Mouse (Mus musculus): ENCODE results near the gene Snrnp40. TPM values are rescaled to one million over a fixed set of nuclear protein-coding genes. Genes with fewer than 3 reads are reported as not detected.

Snrnp40 gene
- polyA plus RNA-seq, 1 experiment from 2014 or later, result 233 TPM

DNA sequence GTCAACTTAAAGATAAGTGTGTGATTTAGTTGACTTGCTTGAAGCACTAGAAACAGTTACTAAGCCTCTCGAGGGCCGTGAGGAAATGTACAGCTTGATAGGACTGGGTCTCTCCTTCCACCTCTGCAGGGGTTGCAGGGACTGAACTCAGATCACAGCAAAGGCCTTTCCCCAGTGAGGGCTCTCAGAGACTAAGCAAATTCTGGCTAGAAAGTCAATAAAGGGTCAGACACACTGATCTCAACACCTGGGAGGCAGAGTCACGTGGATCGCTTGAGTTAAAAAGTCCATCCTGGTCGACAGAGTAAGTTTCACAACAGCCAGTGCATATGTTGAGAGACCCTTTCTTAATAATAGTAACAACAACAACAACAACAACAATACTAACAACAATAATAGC, 24.1 kb upstream of the Snrnp40 start:
- no peak overlapping the region for H3K27ac ChIP-seq
- peaks cover 63% of the 10 kb centered on the region for H3K36me3 ChIP-seq (replicated peaks)
- DNase-seq (ENCODE audit: extremely low spot score, low spot score), result no peak
- no peaks in the 10 kb centered on the region for H3K27me3 ChIP-seq (ENCODE audit: poor library complexity, severe bottlenecking)
- H3K9me3 ChIP-seq, result no peaks in the 10 kb centered on the region
- no peaks in the 10 kb centered on the region for H3K4me1 ChIP-seq
- 92% methylated on average over 5 of the region's 5 CpGs for WGBS
- H3K4me3 ChIP-seq, result no peak overlapping the region

DNA sequence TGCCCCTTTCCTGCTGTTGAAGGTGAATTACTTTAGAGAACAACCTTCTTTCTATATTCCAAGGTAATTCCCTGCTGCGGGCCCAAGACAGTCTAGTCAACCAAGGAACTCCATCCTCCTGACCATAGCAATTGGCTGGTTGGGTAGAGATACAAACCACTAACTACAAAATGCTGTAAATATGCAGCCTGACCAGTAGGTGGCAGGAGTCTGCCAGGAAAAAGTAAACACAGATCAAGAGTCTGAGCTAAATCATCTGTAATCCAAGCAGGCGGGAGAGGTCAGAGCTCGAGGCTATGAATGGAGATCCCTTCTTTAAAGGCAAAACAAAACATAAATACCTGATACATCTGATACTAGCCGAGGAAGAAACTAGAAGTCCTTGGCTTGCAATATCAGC, 18.2 kb upstream of the Snrnp40 start:
- Histone ChIP-seq H3K4me1 (no peaks in the 10 kb centered on the region), H3K4me3 (no peak overlapping the region), H3K9me3 (no peaks in the 10 kb centered on the region), H3K36me3 (replicated peaks) (peaks cover 56% of the 10 kb centered on the region), H3K27ac (no peak overlapping the region), H3K27me3 (ENCODE audit: poor library complexity, severe bottlenecking) (no peaks in the 10 kb centered on the region)
- 34% methylated on average over 4 of the region's 4 CpGs for WGBS
- peak; percentile 46 for DNase-seq (ENCODE audit: extremely low spot score, low spot score)

DNA sequence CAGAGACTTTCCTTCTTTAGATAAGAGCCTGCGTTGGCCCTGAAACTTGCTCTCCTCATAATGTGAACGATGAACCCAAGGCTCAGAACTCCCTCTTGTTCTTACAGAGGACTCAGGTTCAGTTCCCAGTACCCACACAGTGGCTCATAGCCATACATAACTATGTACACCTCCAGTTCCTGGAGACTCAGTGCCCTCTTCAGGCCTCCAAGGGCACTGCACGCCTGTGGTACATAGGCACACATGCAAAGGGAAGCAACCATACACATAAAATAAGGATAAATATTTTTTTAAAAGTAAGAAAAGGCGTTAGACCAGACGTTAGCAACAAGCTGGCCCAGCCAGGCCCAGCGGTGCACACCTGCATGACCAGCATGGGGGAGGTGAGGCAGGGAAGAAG, 10.3 kb upstream of the Snrnp40 start:
- no peaks in the 10 kb centered on the region for H3K9me3 ChIP-seq
- no peaks in the 10 kb centered on the region for H3K27me3 ChIP-seq (ENCODE audit: poor library complexity, severe bottlenecking)
- no peak overlapping the region for H3K4me3 ChIP-seq
- DNase-seq (ENCODE audit: extremely low spot score, low spot score), result no peak
- H3K27ac ChIP-seq, result no peak overlapping the region
- WGBS, result 95% methylated on average over 6 of the region's 6 CpGs
- peaks cover 86% of the 10 kb centered on the region for H3K36me3 ChIP-seq (replicated peaks)
- H3K4me1 ChIP-seq, result no peaks in the 10 kb centered on the region

DNA sequence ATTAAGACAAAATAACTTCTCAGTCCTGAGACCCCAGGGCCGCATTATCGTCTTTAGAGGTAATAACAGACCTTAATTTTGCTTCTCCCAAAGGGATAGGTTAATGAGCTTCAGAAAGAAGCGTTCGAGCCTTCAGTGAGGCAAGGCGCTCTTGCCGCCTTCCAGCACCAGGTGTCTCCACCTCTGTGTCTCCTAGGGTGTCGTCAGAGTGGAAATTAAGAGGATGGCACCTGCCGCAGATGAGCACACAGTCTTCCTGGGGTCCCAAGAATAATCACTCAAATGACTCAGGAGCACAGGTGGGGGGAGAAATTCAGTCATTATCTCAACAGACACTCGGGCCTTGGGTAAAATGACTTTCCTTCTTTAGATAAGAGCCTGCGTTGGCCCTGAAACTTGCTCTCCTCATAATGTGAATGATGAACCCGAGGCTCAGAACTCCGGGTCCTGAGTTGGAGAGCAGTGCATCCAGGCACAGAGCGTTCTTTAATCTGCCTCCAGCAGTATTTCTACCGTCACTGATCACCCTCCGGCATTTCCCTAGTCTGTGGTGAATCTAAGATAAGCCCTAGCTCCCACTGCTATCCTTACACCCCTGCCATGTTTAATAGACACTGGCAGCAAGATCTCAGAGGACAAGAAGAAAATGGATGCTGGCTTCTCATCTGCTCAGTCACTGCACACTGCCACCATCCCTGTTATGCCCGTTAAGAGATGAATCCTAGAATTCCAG, 9.1 kb upstream of the Snrnp40 start:
- no peaks in the 10 kb centered on the region for H3K9me3 ChIP-seq
- no peaks in the 10 kb centered on the region for H3K27me3 ChIP-seq (ENCODE audit: poor library complexity, severe bottlenecking)
- no peak for DNase-seq (ENCODE audit: extremely low spot score, low spot score)
- H3K36me3 ChIP-seq (replicated peaks), result peaks cover 81% of the 10 kb centered on the region
- WGBS, result 89% methylated on average over 16 of the region's 16 CpGs
- no peaks in the 10 kb centered on the region for H3K4me1 ChIP-seq
- H3K4me3 ChIP-seq, result no peak overlapping the region
- H3K27ac ChIP-seq, result no peak overlapping the region

DNA sequence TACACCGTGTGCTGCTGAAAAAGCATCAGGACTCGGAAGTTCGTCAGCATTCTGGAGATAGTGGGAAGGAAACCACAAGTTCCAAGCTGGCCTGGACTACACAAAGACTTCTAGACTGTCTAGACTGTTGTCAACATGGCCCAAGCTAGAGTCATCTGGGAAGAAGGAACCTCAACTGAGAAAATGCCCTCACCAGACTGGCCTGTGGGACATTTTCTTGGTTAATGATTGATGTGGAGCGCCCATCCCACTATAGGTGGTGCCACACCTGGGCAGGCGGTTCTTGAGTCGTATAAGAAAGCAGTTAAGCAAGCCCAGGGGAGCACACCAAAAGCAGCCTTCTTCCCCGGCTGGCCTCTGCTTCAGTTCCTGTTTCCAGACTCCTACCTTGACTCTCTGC, 7.3 kb upstream of the Snrnp40 start:
- WGBS, result 94% methylated on average over 7 of the region's 7 CpGs
- Histone ChIP-seq H3K27ac (no peak overlapping the region), H3K9me3 (no peaks in the 10 kb centered on the region), H3K36me3 (replicated peaks) (peaks cover 83% of the 10 kb centered on the region), H3K4me1 (no peaks in the 10 kb centered on the region), H3K27me3 (ENCODE audit: poor library complexity, severe bottlenecking) (no peaks in the 10 kb centered on the region), H3K4me3 (no peak overlapping the region)
- DNase-seq (ENCODE audit: extremely low spot score, low spot score), result no peak

DNA sequence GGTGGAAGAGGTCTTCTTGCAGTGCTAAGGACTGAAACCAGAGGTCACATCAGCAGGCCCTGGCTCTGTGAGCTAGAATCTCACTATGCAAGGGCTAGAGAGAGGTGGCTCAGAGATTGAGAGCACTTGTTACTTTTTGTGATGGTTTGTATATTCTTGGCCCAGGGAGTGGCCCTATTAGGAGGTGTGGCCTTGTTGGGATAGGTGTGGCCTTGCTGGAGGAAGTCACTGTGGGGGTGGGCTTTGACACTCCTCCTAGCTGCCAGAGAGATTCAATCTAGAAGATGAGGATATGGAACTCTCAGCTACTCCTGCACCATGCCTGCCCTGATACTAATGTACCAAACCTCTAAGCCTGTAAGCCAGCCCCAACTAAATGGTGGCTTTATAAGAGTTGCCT, 2.0 kb upstream of the Snrnp40 start:
- Histone ChIP-seq H3K27ac (no peak overlapping the region), H3K9me3 (no peaks in the 10 kb centered on the region), H3K27me3 (ENCODE audit: poor library complexity, severe bottlenecking) (no peaks in the 10 kb centered on the region), H3K4me1 (peaks cover 26% of the 10 kb centered on the region), H3K4me3 (no peak overlapping the region), H3K36me3 (replicated peaks) (peaks cover 46% of the 10 kb centered on the region)
- no peak for DNase-seq (ENCODE audit: extremely low spot score, low spot score)

DNA sequence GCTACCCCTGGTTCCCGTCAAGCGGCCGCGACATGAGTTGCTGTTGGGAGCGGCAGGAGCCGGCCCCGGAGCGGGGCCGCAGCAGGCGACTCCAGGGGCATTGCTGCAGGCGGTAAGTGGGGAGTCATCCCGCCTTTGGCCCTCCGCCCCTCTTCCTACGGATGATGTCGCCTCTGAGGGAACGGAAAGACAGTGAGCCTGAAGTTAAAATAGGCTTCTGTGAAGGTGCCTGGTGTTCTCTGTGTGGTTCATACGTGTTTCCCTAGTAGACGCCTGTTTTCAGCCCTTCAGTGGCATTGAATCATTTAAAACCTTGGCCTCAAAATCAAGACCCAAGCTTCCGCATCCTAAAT, 282 bp downstream of the Snrnp40 start:
- Histone ChIP-seq H3K36me3 (replicated peaks) (peaks cover 52% of the 10 kb centered on the region), H3K27ac (peak overlapping the region; percentile 94), H3K9me3 (no peaks in the 10 kb centered on the region), H3K27me3 (ENCODE audit: poor library complexity, severe bottlenecking) (no peaks in the 10 kb centered on the region), H3K4me3 (peak overlapping the region; percentile 99), H3K4me1 (peaks cover 26% of the 10 kb centered on the region)
- no peak for DNase-seq (ENCODE audit: extremely low spot score, low spot score)
- under 1% methylated on average over 19 of the region's 19 CpGs for WGBS

DNA sequence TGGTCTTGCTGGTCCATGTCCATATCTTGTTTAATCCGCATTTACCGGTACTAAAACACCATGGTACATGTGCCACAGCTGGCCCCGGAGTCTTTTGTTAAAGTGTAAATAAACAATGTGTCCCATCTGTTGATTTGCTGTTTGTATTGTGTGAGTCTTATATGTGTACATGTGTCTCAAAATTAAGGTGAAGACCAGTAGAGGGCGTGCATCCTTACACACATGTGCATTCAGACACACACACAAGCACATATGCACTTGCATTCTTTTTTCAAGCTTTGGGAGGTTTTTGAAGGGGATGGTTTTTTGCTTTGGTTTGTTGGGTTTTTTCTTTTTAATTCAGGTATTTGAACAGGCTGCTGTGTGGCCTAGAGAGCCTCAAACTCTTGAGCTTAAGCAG, 16.7 kb downstream of the Snrnp40 start:
- Histone ChIP-seq H3K36me3 (replicated peaks) (peaks cover 97% of the 10 kb centered on the region), H3K9me3 (peaks cover 7% of the 10 kb centered on the region; the same call in 1 of the 2 replicates), H3K27me3 (ENCODE audit: poor library complexity, severe bottlenecking) (no peaks in the 10 kb centered on the region), H3K4me1 (no peaks in the 10 kb centered on the region), H3K27ac (no peak overlapping the region), H3K4me3 (no peak overlapping the region)
- no peak for DNase-seq (ENCODE audit: extremely low spot score, low spot score)
- WGBS, result 96% methylated on average over 4 of the region's 4 CpGs

DNA sequence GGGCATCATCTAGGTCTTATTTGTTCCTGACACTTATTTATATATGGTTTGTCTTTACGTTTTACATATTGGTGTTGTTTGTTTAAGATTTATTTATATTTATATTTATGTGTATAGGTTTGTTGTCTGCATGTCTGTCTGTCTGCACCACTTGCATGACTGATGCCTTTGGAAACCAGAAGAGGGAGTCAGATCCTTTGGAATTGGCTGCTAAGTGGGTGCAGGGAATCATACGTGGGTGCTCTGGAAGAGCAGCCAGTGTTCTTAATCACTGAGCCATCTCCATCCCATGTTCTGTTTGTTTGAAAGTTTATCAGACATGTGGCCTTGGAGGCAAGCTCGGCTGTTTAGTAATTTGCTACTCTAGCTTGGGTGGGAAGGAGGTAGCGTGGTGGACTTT, 17.6 kb downstream of the Snrnp40 start:
- WGBS, result 90% methylated on average over 4 of the region's 4 CpGs
- peaks cover 7% of the 10 kb centered on the region; the same call in 1 of the 2 replicates for H3K9me3 ChIP-seq
- peaks cover 100% of the 10 kb centered on the region for H3K36me3 ChIP-seq (replicated peaks)

DNA sequence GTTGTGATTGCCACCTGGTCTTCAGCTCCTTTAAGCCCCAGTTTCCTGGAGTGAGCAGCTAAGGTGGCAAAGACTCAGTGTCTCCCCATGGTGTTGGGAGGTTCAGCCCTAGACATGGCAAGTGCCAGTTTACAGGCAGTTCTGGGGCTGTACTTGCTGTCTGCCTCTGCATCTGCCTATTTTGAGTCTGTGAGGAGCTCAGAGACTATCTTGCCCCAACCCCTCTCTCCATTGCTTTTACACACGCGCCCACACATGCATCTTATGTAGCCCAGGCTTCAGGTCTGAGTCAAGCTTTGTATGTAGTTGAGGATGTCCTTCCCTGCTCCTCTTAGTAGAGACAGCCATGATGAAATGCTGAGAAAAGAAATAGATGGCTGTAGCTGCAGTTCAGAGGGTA, 19.2 kb downstream of the Snrnp40 start:
- no peak overlapping the region for H3K27ac ChIP-seq
- H3K4me3 ChIP-seq, result no peak overlapping the region
- no peak for DNase-seq (ENCODE audit: extremely low spot score, low spot score)
- no peaks in the 10 kb centered on the region for H3K27me3 ChIP-seq (ENCODE audit: poor library complexity, severe bottlenecking)
- H3K9me3 ChIP-seq, result peaks cover 7% of the 10 kb centered on the region; the same call in 1 of the 2 replicates
- no peaks in the 10 kb centered on the region for H3K4me1 ChIP-seq
- 96% methylated on average over 2 of the region's 2 CpGs for WGBS
- peaks cover 100% of the 10 kb centered on the region for H3K36me3 ChIP-seq (replicated peaks)

More for the DNA sequence above, 17.6 kb downstream of the Snrnp40 start:
- Histone ChIP-seq H3K27ac (no peak overlapping the region), H3K27me3 (ENCODE audit: poor library complexity, severe bottlenecking) (no peaks in the 10 kb centered on the region), H3K4me3 (no peak overlapping the region), H3K4me1 (no peaks in the 10 kb centered on the region)
- DNase-seq (ENCODE audit: extremely low spot score, low spot score), result no peak

DNA sequence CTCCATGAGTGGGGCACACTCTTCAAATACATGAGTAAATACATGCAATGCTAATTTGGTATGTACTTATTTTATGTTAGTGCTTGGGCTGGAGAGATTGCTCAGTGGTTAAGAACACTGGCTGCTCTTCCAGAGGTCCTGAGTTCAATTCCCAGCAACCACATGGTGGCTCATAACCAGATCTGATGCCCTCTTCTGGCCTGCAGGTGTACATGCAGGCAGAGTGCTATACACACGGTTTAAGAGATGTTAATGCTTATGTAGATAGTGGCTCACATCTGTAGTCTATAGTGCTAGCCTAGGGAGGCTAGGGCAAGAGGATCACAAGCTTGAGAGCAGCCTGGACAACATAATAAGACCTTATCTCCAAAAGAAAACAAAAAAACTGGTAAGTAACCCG, 20.5 kb downstream of the Snrnp40 start:
- 93% methylated on average over 2 of the region's 2 CpGs for WGBS
- no peak overlapping the region for H3K4me3 ChIP-seq
- no peaks in the 10 kb centered on the region for H3K4me1 ChIP-seq
- H3K36me3 ChIP-seq (replicated peaks), result peaks cover 100% of the 10 kb centered on the region
- DNase-seq (ENCODE audit: extremely low spot score, low spot score), result no peak
- peaks cover 7% of the 10 kb centered on the region; the same call in 1 of the 2 replicates for H3K9me3 ChIP-seq
- H3K27me3 ChIP-seq (ENCODE audit: poor library complexity, severe bottlenecking), result no peaks in the 10 kb centered on the region
- H3K27ac ChIP-seq, result no peak overlapping the region

DNA sequence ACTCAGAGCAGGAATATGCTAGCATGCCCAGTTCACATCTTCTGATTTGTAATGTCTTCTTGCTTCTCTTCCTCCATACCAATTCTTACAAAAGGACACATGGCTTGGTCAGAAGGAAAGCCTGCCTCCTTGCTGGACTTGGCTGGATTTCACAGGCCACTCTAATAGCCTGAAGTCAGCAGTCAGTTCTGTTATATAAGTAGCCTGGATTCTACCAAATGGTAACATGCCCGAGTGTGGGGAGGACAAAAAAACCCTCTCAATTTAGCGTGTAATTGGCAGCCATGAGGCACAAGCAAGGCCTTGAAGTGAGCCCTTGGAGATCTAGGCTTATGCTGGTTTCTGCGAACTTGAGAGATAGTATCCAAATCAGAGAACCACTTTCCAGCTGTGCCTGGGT, 27.3 kb downstream of the Snrnp40 start:
- H3K27me3 ChIP-seq (ENCODE audit: poor library complexity, severe bottlenecking), result no peaks in the 10 kb centered on the region
- 89% methylated on average over 3 of the region's 3 CpGs for WGBS
- H3K4me1 ChIP-seq, result peaks cover under 1% of the 10 kb centered on the region; the same call in 1 of the 2 replicates

DNA sequence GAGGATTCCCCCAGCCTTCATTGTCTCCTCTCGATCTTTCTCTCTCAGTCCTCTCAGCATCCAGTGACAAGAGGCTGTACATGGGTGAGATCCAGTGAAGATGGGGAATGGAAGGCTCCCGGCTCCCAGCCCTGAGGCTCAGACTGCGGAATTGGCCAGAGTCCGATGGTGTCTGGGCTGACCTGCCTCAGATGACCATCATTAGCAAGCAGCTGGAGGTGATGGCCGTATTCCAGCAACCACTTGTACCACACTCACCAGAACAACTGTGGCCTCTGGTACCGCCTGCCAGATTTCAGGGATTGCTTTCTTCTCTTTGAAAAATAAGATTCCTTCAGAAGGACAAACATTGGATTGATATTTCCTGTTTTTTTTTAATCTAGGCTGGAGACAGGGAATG, 29.6 kb downstream of the Snrnp40 start:
- no peak overlapping the region for H3K27ac ChIP-seq
- H3K27me3 ChIP-seq (ENCODE audit: poor library complexity, severe bottlenecking), result no peaks in the 10 kb centered on the region
- H3K4me1 ChIP-seq, result peaks cover 7% of the 10 kb centered on the region; the same call in 1 of the 2 replicates
- DNase-seq (ENCODE audit: extremely low spot score, low spot score), result no peak
- H3K4me3 ChIP-seq, result no peak overlapping the region
- peaks cover 69% of the 10 kb centered on the region for H3K36me3 ChIP-seq (replicated peaks)
- H3K9me3 ChIP-seq, result no peaks in the 10 kb centered on the region
- WGBS, result 83% methylated on average over 6 of the region's 6 CpGs

More for the DNA sequence above, 27.3 kb downstream of the Snrnp40 start:
- no peak overlapping the region for H3K4me3 ChIP-seq
- no peaks in the 10 kb centered on the region for H3K9me3 ChIP-seq
- no peak overlapping the region for H3K27ac ChIP-seq
- no peak for DNase-seq (ENCODE audit: extremely low spot score, low spot score)
- peaks cover 92% of the 10 kb centered on the region for H3K36me3 ChIP-seq (replicated peaks)
